Mouse (Mus musculus): ENCODE data around the gene Gm13089.
"Not testable (repeated sequence)": the region's sequence is repeated elsewhere in the genome, so short reads cannot be mapped to it uniquely, and the experiment has no call there.

The Gm13089 gene

DNA sequence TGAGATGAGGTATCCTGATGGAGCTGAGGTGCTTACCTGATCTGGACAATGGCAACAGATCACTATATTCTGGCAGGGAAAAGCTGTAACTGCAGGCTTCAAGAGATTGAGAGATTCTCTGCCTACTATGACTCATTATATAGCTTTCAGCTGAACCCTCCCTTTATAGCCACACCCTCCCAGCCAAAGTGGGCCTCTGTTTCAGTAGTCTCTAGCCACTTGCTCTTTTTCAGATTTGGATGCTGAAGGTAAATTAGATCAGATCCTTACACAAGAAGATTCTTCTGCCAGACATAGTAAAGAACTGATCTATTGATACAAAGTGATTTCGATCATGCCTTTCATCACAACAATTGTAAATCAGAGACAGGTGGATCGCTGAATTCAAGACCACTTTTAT, at the start of gene Gm13089:
Gene Gm13089 (minus strand): TSS at position 101 of the 400 bp plus-strand sequence.
- DNase-seq (ENCODE audit: low read depth, low spot score) = no peak

DNA sequence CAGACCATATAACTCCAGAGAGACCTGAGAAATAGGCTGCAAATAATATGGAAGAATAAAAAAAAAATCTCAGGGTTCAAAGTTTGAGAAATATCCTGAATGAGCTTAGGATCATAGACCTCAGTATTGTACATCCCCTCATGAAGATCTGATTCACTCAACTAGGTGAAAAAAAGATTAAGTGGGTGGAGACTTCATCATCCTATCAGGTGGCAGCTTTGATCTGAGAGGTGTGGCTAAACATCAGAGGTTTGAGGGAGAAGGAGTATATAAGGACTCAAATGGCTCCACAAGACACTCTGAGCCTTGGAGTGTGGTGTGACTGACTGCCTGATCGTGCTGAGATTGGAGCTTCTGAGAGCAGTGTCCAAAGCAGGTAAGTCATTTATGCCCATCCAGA, 16.6 kb upstream of the Gm13089 start, which contains the start of gene Gm13078:
Gene Gm13078 (plus strand): TSS at position 301 of the 400 bp plus-strand sequence.
- DNase-seq (ENCODE audit: low read depth, low spot score) = no peak

DNA sequence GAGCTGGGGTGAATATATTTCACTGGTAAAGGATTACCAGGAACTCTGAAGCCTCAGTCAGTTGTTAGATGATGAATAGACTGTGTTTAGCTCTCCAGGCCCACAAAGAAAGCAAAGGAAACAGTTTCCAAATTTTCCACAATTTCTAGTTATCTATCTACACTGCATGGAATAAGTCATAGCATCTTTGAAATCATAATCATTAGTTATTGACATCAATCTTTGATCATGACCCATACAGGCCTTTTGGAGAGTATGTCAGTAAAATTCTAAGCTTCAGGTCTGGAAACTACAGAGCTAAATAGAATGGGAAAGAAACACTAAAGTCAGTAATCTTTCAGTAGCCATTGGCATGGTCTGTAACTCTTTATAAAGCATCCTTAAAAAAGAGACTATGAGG, 45.4 kb downstream of the Gm13089 start, which contains the start of gene Gm13088:
Gene Gm13088 (minus strand): TSS at position 101 of the 400 bp plus-strand sequence.
- DNase-seq (ENCODE audit: low read depth, low spot score) = not testable (repeated sequence)

All from c-Kit-negative CD71-positive TER-119-positive erythroid progenitor cells, embryonic 14.5 days (primary cell).